Mouse (Mus musculus) frontal cortex, postnatal 10 days (tissue): ENCODE results near the gene Hoxb13.

Experiments
- DNase-seq, 2 experiments: peaks; one replicate each; pipeline ENCODE4 v3.0.0; 2022; ENCODE audit warnings: low spot score in 2 of 2, mixed read lengths in 1 of 2

Gene Hoxb13

DNA sequence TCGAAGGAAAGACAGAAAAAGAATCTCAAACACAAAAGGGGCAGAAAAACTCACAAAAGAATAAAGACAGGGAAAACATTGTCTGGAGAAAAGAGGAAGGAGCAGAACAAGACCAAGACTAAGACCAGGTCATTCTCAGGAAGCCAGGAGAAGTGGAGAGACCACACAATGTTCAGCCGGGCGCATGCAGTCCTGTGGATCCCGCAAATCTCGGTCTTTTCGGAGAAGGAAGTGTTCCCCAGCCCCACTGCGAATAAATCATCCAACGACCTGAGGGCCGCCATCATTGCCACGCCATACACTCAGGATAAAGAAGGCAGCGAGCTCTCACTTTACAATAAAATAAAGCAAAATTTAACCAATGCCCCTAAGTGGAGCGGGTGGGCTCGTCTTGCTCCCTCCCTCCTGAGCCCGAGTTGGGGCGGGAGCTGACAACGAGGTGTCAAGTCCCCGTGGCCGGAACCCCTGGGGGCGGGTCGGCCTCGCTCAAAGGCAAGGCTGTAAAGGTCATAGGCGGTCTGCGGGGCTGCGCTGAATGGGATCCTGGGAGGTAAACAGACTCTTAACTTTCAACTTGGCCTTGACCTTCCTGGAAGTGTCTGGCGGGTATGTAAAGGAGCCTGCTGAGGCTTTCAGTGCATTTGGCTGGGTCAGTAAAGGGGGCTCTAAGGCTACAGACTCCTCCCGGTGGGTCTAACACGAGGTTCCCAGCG, 4.2 kb upstream of the Hoxb13 start:
- no peak for DNase-seq

DNA sequence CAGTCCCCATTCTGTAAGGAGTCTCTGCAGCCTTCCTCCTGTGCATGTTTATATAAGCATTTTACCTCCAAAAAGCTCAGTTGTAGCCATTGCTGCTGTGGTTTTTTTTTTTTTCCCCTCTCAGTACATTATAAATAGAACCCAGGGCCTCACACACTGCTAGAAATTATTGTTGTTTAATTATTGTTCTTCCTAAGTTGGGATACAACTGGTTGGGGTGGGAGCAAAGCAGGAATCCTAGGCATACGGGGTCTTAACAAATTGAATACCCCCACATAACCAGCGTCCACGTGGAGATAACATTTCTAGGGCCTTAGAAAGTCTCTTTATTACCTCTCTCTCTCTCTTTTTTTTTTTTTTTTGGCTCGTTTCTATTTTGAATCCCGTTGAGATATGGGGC, 3.0 kb upstream of the Hoxb13 start:
- no peak for DNase-seq

DNA sequence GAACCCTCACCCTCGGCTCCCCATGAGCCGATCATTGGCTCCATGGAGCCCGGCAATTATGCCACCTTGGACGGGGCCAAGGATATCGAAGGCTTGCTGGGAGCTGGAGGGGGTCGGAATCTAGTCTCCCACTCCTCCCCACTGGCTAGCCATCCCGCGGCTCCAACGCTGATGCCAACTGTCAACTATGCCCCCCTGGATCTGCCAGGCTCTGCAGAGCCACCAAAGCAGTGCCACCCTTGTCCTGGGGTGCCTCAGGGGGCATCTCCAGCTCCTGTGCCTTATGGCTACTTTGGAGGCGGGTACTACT, 240 bp downstream of the Hoxb13 start:
- DNase-seq, result no peak

DNA sequence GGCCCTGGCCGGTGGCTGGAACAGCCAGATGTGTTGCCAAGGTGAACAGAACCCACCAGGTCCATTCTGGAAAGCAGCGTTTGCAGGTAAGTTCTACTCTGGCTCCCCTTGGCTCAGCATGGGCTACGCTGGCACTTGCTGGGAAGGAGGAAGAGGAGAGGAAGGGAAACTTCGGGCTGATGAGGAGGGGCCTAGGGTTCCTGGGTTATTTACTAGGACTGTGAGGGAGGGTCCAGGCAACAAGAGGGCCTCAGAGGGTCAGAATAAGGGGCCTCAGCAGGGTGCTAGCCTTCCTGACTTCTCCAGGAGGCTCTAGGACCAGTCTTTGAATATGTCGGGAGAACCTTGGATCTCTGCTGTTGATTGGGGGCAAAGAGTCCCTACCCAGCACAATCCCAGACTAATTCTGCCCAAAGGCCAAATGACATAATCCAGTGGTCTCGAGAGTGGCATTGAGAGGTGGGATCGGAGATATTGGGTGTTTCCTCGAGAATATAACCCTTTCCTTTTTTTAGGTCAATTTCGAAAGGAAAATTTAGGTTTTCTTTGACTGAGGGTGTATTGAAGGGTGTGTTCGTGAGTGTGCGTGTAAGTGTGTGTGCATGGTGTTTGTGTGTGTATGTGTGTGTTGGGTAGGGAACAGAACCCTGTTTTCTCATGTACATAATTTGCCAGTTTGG, 985 bp downstream of the Hoxb13 start:
- no peak for DNase-seq

DNA sequence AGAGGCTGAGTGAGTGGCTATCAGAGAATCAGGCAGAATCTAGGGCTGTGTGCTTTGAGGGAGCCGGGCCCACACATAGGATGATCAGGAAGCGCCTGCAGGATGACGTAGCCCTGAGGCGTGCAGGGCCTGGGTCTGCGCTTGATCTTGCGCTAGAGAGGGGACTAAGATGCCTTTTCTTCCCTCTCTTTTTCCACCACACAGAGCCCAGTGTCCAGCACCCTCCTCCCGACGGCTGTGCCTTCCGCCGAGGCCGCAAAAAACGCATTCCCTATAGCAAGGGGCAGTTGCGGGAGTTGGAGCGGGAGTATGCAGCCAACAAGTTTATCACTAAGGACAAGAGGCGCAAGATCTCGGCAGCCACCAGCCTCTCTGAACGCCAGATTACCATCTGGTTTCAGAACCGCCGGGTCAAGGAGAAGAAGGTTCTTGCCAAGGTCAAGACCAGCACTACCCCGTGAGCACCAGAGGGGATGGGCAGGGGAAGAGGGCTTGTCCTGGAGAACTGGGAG, 1.7 kb downstream of the Hoxb13 start:
- no peak for DNase-seq

GRCm38 (mm10) chr11:96198642-96199041, 4.5 kb downstream of the Hoxb13 start:
- DNase-seq, result no peak

DNA sequence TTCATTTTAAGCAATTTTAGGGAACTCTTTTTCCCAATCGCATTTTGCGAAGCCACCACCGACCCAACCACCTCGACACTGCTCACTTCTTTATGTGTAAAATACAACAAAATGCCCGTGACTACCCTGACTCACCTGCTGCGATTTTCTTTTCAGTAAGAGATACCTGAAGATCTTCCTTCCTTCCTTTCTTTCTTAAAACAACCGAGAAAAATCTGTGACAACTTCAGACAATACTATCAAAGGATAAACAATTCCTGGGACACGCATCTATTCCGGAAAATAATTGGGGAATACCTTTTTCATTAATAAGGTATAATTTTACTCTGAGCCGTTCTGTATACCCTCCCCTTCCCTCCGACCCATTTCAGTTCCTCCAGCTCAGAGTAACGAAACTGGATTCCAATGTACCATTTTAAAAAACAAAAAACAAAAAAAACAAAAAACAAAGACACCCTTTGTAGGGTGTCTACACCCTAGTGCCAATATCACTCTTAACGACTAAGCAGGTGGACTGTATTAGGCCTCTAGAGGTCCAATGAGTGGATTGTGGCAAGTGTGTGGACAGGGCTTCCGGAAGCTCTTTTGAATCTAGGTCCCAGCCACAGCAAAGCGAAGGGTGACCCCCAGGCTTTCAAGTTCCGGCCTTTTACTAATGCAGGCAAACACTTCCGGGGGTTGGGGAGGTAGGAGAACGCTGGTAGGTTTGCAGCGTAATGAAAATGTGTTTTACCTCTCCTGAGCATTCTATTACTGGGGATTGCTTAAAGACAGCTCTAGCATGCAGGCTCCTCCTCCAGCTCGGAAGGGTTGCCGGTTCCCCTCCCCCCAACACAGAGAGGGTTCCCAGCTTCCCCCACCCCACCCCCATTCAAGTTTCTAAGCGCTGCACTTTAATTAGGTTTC, 5.3 kb downstream of the Hoxb13 start:
- no peak for DNase-seq

GRCm38 (mm10) chr11:96200183-96200655, 6.1 kb downstream of the Hoxb13 start:
- no peak for DNase-seq

DNA sequence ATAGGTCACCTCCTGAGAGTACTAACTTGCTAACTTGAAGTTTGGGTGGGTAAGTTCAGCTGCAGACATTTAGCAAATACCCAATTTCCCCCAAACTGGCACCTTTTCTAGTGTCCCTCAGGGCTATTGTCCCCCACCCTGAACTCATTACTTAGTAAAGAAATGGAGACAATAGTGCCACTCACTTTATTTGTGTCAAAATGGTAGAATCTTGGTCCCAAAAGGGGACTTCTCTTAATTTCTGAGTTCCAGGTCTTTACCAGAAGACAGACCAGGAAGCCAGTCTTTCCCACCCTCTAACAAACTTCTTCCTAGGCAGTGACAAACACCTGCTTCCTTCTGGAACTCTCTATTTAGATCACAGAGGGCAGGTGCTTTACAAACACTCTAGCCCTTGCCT, 7.6 kb downstream of the Hoxb13 start:
- no peak for DNase-seq

- no peak for DNase-seq
Measured at GRCm38 (mm10) chr11:96202401-96203081, 8.4 kb downstream of the Hoxb13 start.

DNA sequence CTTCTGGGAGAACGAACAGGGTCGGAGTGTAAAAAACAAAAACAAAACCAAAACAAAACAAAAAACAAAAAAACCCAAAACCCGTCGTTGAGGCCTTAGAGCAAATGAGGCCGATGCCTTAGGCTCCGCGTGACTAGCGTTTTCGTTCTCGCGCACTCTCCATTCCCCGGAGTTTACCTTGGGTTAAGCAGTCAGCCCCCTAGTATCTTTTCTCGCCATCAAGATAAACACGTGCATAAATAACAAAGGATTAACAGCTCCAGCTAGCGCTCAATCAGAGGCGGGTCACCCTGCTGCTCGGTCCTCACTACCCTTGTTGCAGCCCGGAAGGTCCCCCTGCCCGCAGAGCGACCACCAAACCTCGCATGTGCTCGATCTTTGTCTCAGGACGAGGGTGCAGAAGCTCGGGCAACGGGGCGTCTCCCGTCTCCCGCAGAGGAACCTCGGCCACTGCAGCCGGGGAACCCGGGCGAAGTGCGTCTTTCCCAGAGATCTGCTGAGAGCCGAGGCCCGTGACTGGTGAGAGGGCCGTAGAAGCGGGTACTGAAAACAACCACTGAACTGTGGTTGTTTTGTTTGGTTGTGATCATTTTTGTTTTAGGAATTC, 9.2 kb downstream of the Hoxb13 start:
- no peak for DNase-seq

GRCm38 (mm10) chr11:96203789-96204186, 9.7 kb downstream of the Hoxb13 start:
- DNase-seq, result no peak

GRCm38 (mm10) chr11:96204351-96204750, 10.2 kb downstream of the Hoxb13 start:
- no peak for DNase-seq

GRCm38 (mm10) chr11:96205426-96206131, 11.5 kb downstream of the Hoxb13 start:
- no peak for DNase-seq

GRCm38 (mm10) chr11:96223813-96224212, 29.7 kb downstream of the Hoxb13 start:
- DNase-seq, result no peak

DNA sequence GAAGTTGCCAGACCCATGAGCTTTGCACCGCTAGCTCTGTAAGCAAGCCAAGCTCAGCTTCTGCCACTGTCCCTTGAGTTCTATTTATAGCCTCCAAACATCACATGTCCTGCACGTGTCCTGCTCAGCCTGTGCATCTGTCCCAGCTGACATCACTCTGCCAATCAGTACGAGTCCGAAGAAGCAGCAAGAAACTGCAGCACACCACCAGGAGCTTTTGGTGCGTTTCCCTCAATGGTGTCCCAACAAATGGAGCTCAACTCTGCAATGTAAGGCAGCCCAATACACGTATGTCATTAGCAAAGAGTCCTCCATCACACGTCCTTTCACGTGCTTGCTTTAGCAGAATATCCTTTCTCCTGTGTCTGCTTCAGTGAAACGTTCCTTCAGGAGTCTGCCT, 33.6 kb downstream of the Hoxb13 start:
- no peak for DNase-seq

- peak in 1 of 2 experiments; percentile 7 for DNase-seq
Measured at GRCm38 (mm10) chr11:96234906-96235305, 40.8 kb downstream of the Hoxb13 start.

DNA sequence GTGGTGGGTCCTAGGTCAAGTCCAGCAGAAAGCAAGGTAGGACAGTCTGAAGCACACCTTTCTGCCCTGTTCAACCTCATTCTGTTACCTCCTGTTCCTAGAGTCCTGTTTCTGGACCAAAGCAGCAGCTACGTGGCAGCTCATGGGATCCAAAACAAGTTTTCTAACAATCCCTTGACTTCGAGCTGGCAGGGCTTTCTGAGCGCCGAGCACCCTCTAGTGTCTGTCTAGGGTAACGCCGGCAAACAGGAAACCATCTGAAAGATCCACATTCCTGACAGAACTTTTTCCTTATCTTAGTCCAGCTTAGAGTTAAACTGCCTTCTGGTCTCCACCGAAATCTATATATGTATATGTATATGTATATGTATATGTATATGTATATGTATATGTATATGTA, 46.1 kb downstream of the Hoxb13 start:
- peak in 1 of 2 experiments; percentile 25 for DNase-seq
